In genomic region chr6:92388681-92389080, GRCm38 (mm10) we compare ENCODE assay signal across 26 mouse cellular contexts.
DNase-seq lines count a peak whose midpoint lies in the region; ATAC-seq and TF ChIP-seq lines count a peak whose summit lies in the region.
"Had no signal": no experiment of that assay in that cellular context is flagged by ENCODE, and none has a peak within 500 bp of the region (broad histone marks: within the 10 kb centered on the region; RNA-seq: fewer than 3 reads in every experiment).

No protein-coding gene starts in this region.

- no peaks in the 10 kb centered on the region for H3K27me3 ChIP-seq in liver, adult 2 months (ENCODE audit: control insufficient read depth, insufficient read depth, low read length)
- no peaks in the 10 kb centered on the region for H3K27me3 ChIP-seq in liver, embryonic 12.5 days (replicated peaks)
- no peaks in the 10 kb centered on the region for H3K27me3 ChIP-seq in stomach, embryonic 15.5 days (replicated peaks)
- no peaks in the 10 kb centered on the region for H3K27me3 ChIP-seq in stomach, postnatal 0 days (ENCODE audit: control insufficient read depth, insufficient read depth, low read length)
- H3K27me3 ChIP-seq: CH12.LX; heart, embryonic 13.5 days; hindbrain, embryonic 12.5 days; limb, embryonic 13.5 days; liver, embryonic 13.5 days; lung, embryonic 15.5 days; midbrain, embryonic 12.5 days; neural tube, embryonic 12.5 days had no signal

- H3K27ac ChIP-seq in liver, adult 2 months (replicated peaks; ENCODE audit: insufficient read depth, low read depth, low read length), result no peak overlapping the region
- no peak overlapping the region for H3K27ac ChIP-seq in liver, embryonic 12.5 days
- H3K27ac ChIP-seq in stomach, embryonic 15.5 days, result 0 out of 2 replicates have a peak overlapping the region, but pooled peaks have one; percentile 16
- no peak overlapping the region for H3K27ac ChIP-seq in stomach, postnatal 0 days (replicated peaks)
- H3K27ac ChIP-seq: heart, embryonic 13.5 days; hindbrain, embryonic 12.5 days; hindbrain, postnatal 0 days; limb, embryonic 13.5 days; liver, embryonic 13.5 days; lung, embryonic 15.5 days; midbrain, embryonic 12.5 days; neural tube, embryonic 12.5 days had no signal

- ATAC-seq in liver, embryonic 12.5 days, result no peak
- ATAC-seq in stomach, embryonic 15.5 days (ENCODE audit: insufficient read depth, low FRiP score, low read depth), result no peak
- no peak for ATAC-seq in stomach, postnatal 0 days (ENCODE audit: low FRiP score, low TSS enrichment)
- ATAC-seq: forebrain, embryonic 16.5 days; hindbrain, postnatal 0 days; intestine, embryonic 16.5 days had no signal

- no peak for TF ChIP-seq EP300 in stomach, postnatal 0 days (optimal IDR thresholded peaks at IDR 0.05)

- intact Hi-C loops in heart, postnatal 25 days (cut with DNase I), result no loop called here

- H3K4me2 ChIP-seq in liver, embryonic 12.5 days, result no peak overlapping the region
- no peak overlapping the region for H3K4me2 ChIP-seq in stomach, embryonic 15.5 days
- H3K4me2 ChIP-seq in stomach, postnatal 0 days (replicated peaks; ENCODE audit: low read depth), result no peak overlapping the region
- H3K4me2 ChIP-seq: heart, embryonic 13.5 days; hindbrain, embryonic 12.5 days; limb, embryonic 13.5 days; liver, embryonic 13.5 days; lung, embryonic 15.5 days; midbrain, embryonic 12.5 days; neural tube, embryonic 12.5 days had no signal

- H3K36me3 ChIP-seq in liver, adult 2 months (ENCODE audit: control insufficient read depth, insufficient read depth, low read length), result no peaks in the 10 kb centered on the region
- H3K36me3 ChIP-seq in liver, embryonic 12.5 days, result no peaks in the 10 kb centered on the region
- no peaks in the 10 kb centered on the region for H3K36me3 ChIP-seq in stomach, embryonic 15.5 days
- no peaks in the 10 kb centered on the region for H3K36me3 ChIP-seq in stomach, postnatal 0 days (ENCODE audit: control insufficient read depth, insufficient read depth, low read length)
- H3K36me3 ChIP-seq: hindbrain, embryonic 12.5 days; limb, embryonic 13.5 days; liver, embryonic 13.5 days; lung, embryonic 15.5 days; midbrain, embryonic 12.5 days; neural tube, embryonic 12.5 days had no signal

- no peak for TF ChIP-seq POLR2A in liver, adult 2 months (IDR thresholded peaks at IDR 0.05; ENCODE audit: extremely low read depth, insufficient read depth, low read length)

- H3K9me3 ChIP-seq in liver, embryonic 12.5 days (replicated peaks), result no peaks in the 10 kb centered on the region
- no peaks in the 10 kb centered on the region for H3K9me3 ChIP-seq in stomach, embryonic 15.5 days
- H3K9me3 ChIP-seq in stomach, postnatal 0 days (ENCODE audit: control insufficient read depth, low read length), result no peaks in the 10 kb centered on the region
- H3K9me3 ChIP-seq: heart, embryonic 13.5 days; hindbrain, embryonic 12.5 days; limb, embryonic 13.5 days; liver, embryonic 13.5 days; lung, embryonic 15.5 days; midbrain, embryonic 12.5 days; neural tube, embryonic 12.5 days had no signal

- TF ChIP-seq CTCF in liver, adult 2 months (IDR thresholded peaks at IDR 0.05; ENCODE audit: low read depth, low read length), result no peak
- TF ChIP-seq CTCF in stomach, postnatal 0 days (IDR thresholded peaks at IDR 0.05; ENCODE audit: low read depth), result no peak

- WGBS in liver, adult 2 months, result 77% methylated on average over 5 of the region's 5 CpGs
- WGBS in liver, embryonic 12.5 days (ENCODE audit: insufficient replicate concordance), result 60% methylated on average over 5 of the region's 5 CpGs
- WGBS in stomach, embryonic 15.5 days, result 54% methylated on average over 5 of the region's 5 CpGs
- WGBS in stomach, postnatal 0 days, result 57% methylated on average over 5 of the region's 5 CpGs

- DNase-seq in embryo, embryonic 11 days, result peak; percentile 10
- no peak for DNase-seq in embryo, embryonic 10 days (ENCODE audit: low spot score)
- DNase-seq in heart, adult 8-10 months (ENCODE audit: low spot score), result peak; percentile 17
- DNase-seq in heart, postnatal 25 days (ENCODE audit: low spot score), result no peak
- peak; percentile 2 for DNase-seq in liver, adult 2 months (ENCODE audit: extremely low read depth, low read depth, low spot score)
- DNase-seq in stomach, postnatal 0 days (ENCODE audit: low spot score), result no peak
- DNase-seq: adrenal gland, adult 8-10 months; cerebellum, adult 2 months; cerebellum, postnatal 25 days; kidney, postnatal 4 days; liver, embryonic 13.5 days; right cerebral cortex, adult 18-20 months had no signal

- no peaks in the 10 kb centered on the region for H3K4me1 ChIP-seq in liver, adult 2 months (ENCODE audit: control insufficient read depth, insufficient read depth, low read length)
- H3K4me1 ChIP-seq in liver, embryonic 12.5 days, result no peaks in the 10 kb centered on the region
- no peaks in the 10 kb centered on the region for H3K4me1 ChIP-seq in stomach, embryonic 15.5 days
- H3K4me1 ChIP-seq in stomach, postnatal 0 days (replicated peaks; ENCODE audit: control insufficient read depth, insufficient read depth), result no peaks in the 10 kb centered on the region
- H3K4me1 ChIP-seq: heart, embryonic 13.5 days; liver, embryonic 13.5 days; midbrain, embryonic 12.5 days had no signal

- no peaks in the 10 kb centered on the region for H3K79me2 ChIP-seq in liver, adult 2 months (ENCODE audit: control insufficient read depth, insufficient read depth, low read length)

- H3K9ac ChIP-seq in liver, adult 2 months (ENCODE audit: low read depth, low read length), result no peak overlapping the region
- no peak overlapping the region for H3K9ac ChIP-seq in liver, embryonic 12.5 days
- H3K9ac ChIP-seq in stomach, embryonic 15.5 days, result no peak overlapping the region
- H3K9ac ChIP-seq in stomach, postnatal 0 days (ENCODE audit: low read length), result no peak overlapping the region
- H3K9ac ChIP-seq: heart, embryonic 13.5 days; hindbrain, embryonic 12.5 days; limb, embryonic 13.5 days; liver, embryonic 13.5 days; lung, embryonic 15.5 days; midbrain, embryonic 12.5 days; neural tube, embryonic 12.5 days had no signal

- no peak overlapping the region for H3K4me3 ChIP-seq in liver, adult 2 months (ENCODE audit: insufficient read depth, low read depth, low read length)
- no peak overlapping the region for H3K4me3 ChIP-seq in liver, embryonic 12.5 days
- H3K4me3 ChIP-seq in stomach, embryonic 15.5 days (replicated peaks), result no peak overlapping the region
- no peak overlapping the region for H3K4me3 ChIP-seq in stomach, postnatal 0 days (ENCODE audit: low read depth, low read length)
- H3K4me3 ChIP-seq: erythroblast, embryonic 14.5 days; heart, embryonic 13.5 days; hindbrain, embryonic 12.5 days; limb, embryonic 13.5 days; liver, embryonic 13.5 days; lung, embryonic 15.5 days; midbrain, embryonic 12.5 days; myocyte; neural tube, embryonic 12.5 days had no signal

Comparison
In these comparisons a context has a peak if more than half of its experiments do, and no peak if none do; other contexts are left out.
1. DNase-seq: peak in embryo, embryonic 11 days (single experiment), heart, adult 8-10 months (single experiment) and liver, adult 2 months (single experiment); none in embryo, embryonic 10 days (single experiment), heart, postnatal 25 days (single experiment) and stomach, postnatal 0 days (single experiment).